ENCODE assay signal across 14 mouse cellular contexts in the genomic region with DNA sequence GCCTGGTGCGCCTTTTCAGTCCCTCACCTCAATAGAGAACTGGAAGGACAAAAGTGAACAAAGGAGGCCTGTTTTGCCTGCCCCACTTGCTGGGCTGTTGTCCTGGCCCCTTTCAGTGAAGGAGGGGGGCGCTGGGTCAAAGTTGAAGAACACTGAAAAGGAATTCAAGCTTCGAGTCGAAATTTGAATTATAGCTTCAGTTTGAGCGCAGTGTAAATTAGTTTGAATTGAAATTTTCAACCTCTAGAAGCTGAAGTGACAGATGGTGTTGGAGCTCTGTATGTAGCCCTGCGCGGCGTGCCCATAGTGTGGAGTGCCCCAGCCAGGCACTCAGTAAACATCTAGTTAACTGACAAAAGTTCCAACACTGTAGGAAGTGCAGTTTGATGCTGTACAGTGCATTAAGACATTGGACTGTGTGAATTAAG. TPM values are rescaled to one million over a fixed set of nuclear protein-coding genes. Genes with fewer than 3 reads are reported as not detected.
A peak's percentile ranks its signal among the peaks of the same experiment; 100 is the strongest.
DNase-seq lines count a peak whose midpoint lies in the region; ATAC-seq and TF ChIP-seq lines count a peak whose summit lies in the region.
"Had no signal": no experiment of that assay in that cellular context is flagged by ENCODE, and none has a peak within 500 bp of the region (broad histone marks: within the 10 kb centered on the region; RNA-seq: fewer than 3 reads in every experiment).

No protein-coding gene starts in this region.

- H3K9me3 ChIP-seq in embryonic facial prominence, embryonic 10.5 days = no peaks in the 10 kb centered on the region
- no peaks in the 10 kb centered on the region for H3K9me3 ChIP-seq in hindbrain, embryonic 13.5 days
- no peaks in the 10 kb centered on the region for H3K9me3 ChIP-seq in midbrain, postnatal 0 days (ENCODE audit: low read length)
- H3K9me3 ChIP-seq in heart, embryonic 10.5 days = no peaks in the 10 kb centered on the region
- H3K9me3 ChIP-seq: embryonic facial prominence, embryonic 13.5 days; stomach, embryonic 15.5 days had no signal

- peak; percentile 33 for DNase-seq in cerebellum, adult 18-20 months
- no peak for DNase-seq in cerebellum, postnatal 4 days (ENCODE audit: low spot score in 2 of 2)
- DNase-seq in embryonic facial prominence, embryonic 10.5 days (ENCODE audit: low spot score) = peak; percentile 56
- peak; percentile 53 for DNase-seq in midbrain, postnatal 0 days (ENCODE audit: low spot score)
- DNase-seq in ovary, adult 18-20 months (ENCODE audit: low spot score) = no peak
- no peak for DNase-seq in heart, postnatal 36 days
- no peak for DNase-seq in heart, embryonic 10.5 days (ENCODE audit: low spot score)
- DNase-seq: adrenal gland, postnatal 36 days; gastrocnemius, postnatal 10 days had no signal

- TF ChIP-seq CTCF in midbrain, postnatal 0 days (IDR thresholded peaks at IDR 0.05) = no peak

- 21% methylated on average over 8 of the region's 8 CpGs for WGBS in embryonic facial prominence, embryonic 10.5 days
- 12% methylated on average over 8 of the region's 8 CpGs for WGBS in hindbrain, embryonic 13.5 days
- WGBS in midbrain, postnatal 0 days = 15% methylated on average over 8 of the region's 8 CpGs
- WGBS in heart, embryonic 10.5 days = 64% methylated on average over 8 of the region's 8 CpGs

- H3K4me1 ChIP-seq in embryonic facial prominence, embryonic 10.5 days = peaks cover 15% of the 10 kb centered on the region
- peaks cover 33% of the 10 kb centered on the region for H3K4me1 ChIP-seq in hindbrain, embryonic 13.5 days (replicated peaks)
- no peaks in the 10 kb centered on the region for H3K4me1 ChIP-seq in midbrain, postnatal 0 days (ENCODE audit: insufficient read depth, low read length)
- H3K4me1 ChIP-seq in heart, embryonic 10.5 days = no peaks in the 10 kb centered on the region
- H3K4me1 ChIP-seq: stomach, embryonic 15.5 days had no signal

- H3K27ac ChIP-seq in embryonic facial prominence, embryonic 10.5 days (replicated peaks) = peak overlapping the region; percentile 40
- peak overlapping the region; percentile 49 for H3K27ac ChIP-seq in hindbrain, embryonic 13.5 days
- 0 out of 2 replicates have a peak overlapping the region, but pooled peaks have one; percentile 57 for H3K27ac ChIP-seq in midbrain, postnatal 0 days (ENCODE audit: low read depth, low read length)
- H3K27ac ChIP-seq in heart, embryonic 10.5 days = no peak overlapping the region
- H3K27ac ChIP-seq: embryonic facial prominence, embryonic 13.5 days; stomach, embryonic 15.5 days had no signal

- no peak overlapping the region for H3K9ac ChIP-seq in hindbrain, embryonic 13.5 days
- no peak overlapping the region for H3K9ac ChIP-seq in midbrain, postnatal 0 days (replicated peaks; ENCODE audit: low read length, poor library complexity, severe bottlenecking)
- H3K9ac ChIP-seq: embryonic facial prominence, embryonic 13.5 days; stomach, embryonic 15.5 days had no signal

- intact Hi-C loops in heart, postnatal 36 days (cut with DNase I) = no loop called here

- H3K4me3 ChIP-seq in embryonic facial prominence, embryonic 10.5 days = no peak overlapping the region
- no peak overlapping the region for H3K4me3 ChIP-seq in hindbrain, embryonic 13.5 days
- no peak overlapping the region for H3K4me3 ChIP-seq in midbrain, postnatal 0 days (ENCODE audit: low read depth, low read length)
- H3K4me3 ChIP-seq in heart, embryonic 10.5 days = no peak overlapping the region
- H3K4me3 ChIP-seq: embryonic facial prominence, embryonic 13.5 days; stomach, embryonic 15.5 days had no signal

- H3K27me3 ChIP-seq in embryonic facial prominence, embryonic 10.5 days (replicated peaks; ENCODE audit: low read depth, poor library complexity, severe bottlenecking) = no peaks in the 10 kb centered on the region
- H3K27me3 ChIP-seq in hindbrain, embryonic 13.5 days = no peaks in the 10 kb centered on the region
- no peaks in the 10 kb centered on the region for H3K27me3 ChIP-seq in midbrain, postnatal 0 days (ENCODE audit: insufficient read depth, low read length)
- H3K27me3 ChIP-seq in heart, embryonic 10.5 days (ENCODE audit: insufficient read depth, poor library complexity, severe bottlenecking) = no peaks in the 10 kb centered on the region
- H3K27me3 ChIP-seq: embryonic facial prominence, embryonic 13.5 days; stomach, embryonic 15.5 days had no signal

- H3K36me3 ChIP-seq in embryonic facial prominence, embryonic 10.5 days (replicated peaks) = no peaks in the 10 kb centered on the region
- H3K36me3 ChIP-seq in hindbrain, embryonic 13.5 days = no peaks in the 10 kb centered on the region
- no peaks in the 10 kb centered on the region for H3K36me3 ChIP-seq in midbrain, postnatal 0 days (ENCODE audit: insufficient read depth, low read length)
- H3K36me3 ChIP-seq in heart, embryonic 10.5 days = no peaks in the 10 kb centered on the region
- H3K36me3 ChIP-seq: embryonic facial prominence, embryonic 13.5 days; stomach, embryonic 15.5 days had no signal

- peak overlapping the region; percentile 26; the same call in 1 of the 2 replicates for H3K4me2 ChIP-seq in hindbrain, embryonic 13.5 days
- 0 out of 2 replicates have a peak overlapping the region, but pooled peaks have one; percentile 13 for H3K4me2 ChIP-seq in midbrain, postnatal 0 days (ENCODE audit: low read depth, low read length, poor library complexity, severe bottlenecking)
- H3K4me2 ChIP-seq: embryonic facial prominence, embryonic 13.5 days; liver, embryonic 11.5 days; stomach, embryonic 15.5 days had no signal

- peak; percentile 88 for ATAC-seq in hindbrain, embryonic 13.5 days (ENCODE audit: low FRiP score)
- peak; percentile 72; the same call in 1 of the 2 replicates for ATAC-seq in midbrain, postnatal 0 days (ENCODE audit: low FRiP score)

RNA-seq across cellular contexts. Expression of a gene that starts 9.5 kb away (rescaled TPM):
- polyA plus RNA-seq in embryonic facial prominence, embryonic 10.5 days (2016; fragmentation: Nextera tagmentation; extraction: Ambion mirVana) = 14.5 and 15.2 TPM in 2 replicates
- polyA plus RNA-seq in hindbrain, embryonic 13.5 days (2015; fragmentation: Nextera tagmentation; extraction: Ambion mirVana) = 132 and 133 TPM in 2 replicates
- 173 and 193 TPM in 2 replicates for total RNA-seq in midbrain, postnatal 0 days (2014; rRNA removed)
- 95.3 and 109 TPM in 2 replicates for polyA plus RNA-seq in midbrain, postnatal 0 days (2015; fragmentation: Nextera tagmentation; extraction: Ambion mirVana)
- under 1 TPM; 0.30 to 0.94 TPM for total RNA-seq in heart, postnatal 36 days (2021)
- 0.94 and 1.2 TPM in 2 replicates for polyA plus RNA-seq in heart, embryonic 10.5 days (2016; fragmentation: Nextera tagmentation; extraction: Ambion mirVana)
- total RNA-seq: megakaryocyte, adult 5-6 weeks had no signal

Comparison
In these comparisons a context has a peak if more than half of its experiments do, and no peak if none do; other contexts are left out.
1. DNase-seq: peak in cerebellum, adult 18-20 months (2 of 2), embryonic facial prominence, embryonic 10.5 days (single experiment) and midbrain, postnatal 0 days (single experiment); none in cerebellum, postnatal 4 days (0 of 2), ovary, adult 18-20 months (single experiment), heart, postnatal 36 days (0 of 2) and heart, embryonic 10.5 days (single experiment).